Mouse (Mus musculus) monocyte, adult 5-6 weeks (primary cell): ENCODE data around the gene Tusc2. TPM values are rescaled to one million over a fixed set of nuclear protein-coding genes. Genes with fewer than 3 reads are reported as not detected.

ENCODE experiments used
- total RNA-seq: library from RNA; stranded (forward); fragments of 200-1000, 200-491, 200-594 nt; gene quantifications from 3 replicates; pipeline ENCODE4 v1.2.3, GENCODE M21; 2017

Tusc2 gene
- total RNA-seq, 1 experiment from 2014 or later, result 16.0 TPM

Other genes with a start within 250 kb of the Tusc2 start
- gene Hemk1, start 224.9 kb upstream of the Tusc2 start, total RNA-seq, result 4.7 to 6.5 TPM (median 5.1 TPM) in 3 replicates
- gene 6430571L13Rik, start 222.7 kb upstream of the Tusc2 start, total RNA-seq, result not detected in 3 replicates
- not detected in 3 replicates for gene Cacna2d2, start 163.6 kb upstream of the Tusc2 start, total RNA-seq
- 19.0 to 26.5 TPM (median 21.7 TPM) in 3 replicates for gene Tmem115, start 29.3 kb upstream of the Tusc2 start, total RNA-seq
- gene Cyb561d2, start 21.1 kb upstream of the Tusc2 start, total RNA-seq, result 8.0 to 27.2 TPM (median 14.4 TPM) in 3 replicates
- gene Nprl2, start 21.0 kb upstream of the Tusc2 start, total RNA-seq, result 17.4 to 20.5 TPM (median 18.7 TPM) in 3 replicates
- 3.2 to 4.0 TPM in 2 of 3 replicates, not detected in the other for gene Zmynd10, start 16.0 kb upstream of the Tusc2 start, total RNA-seq
- 67.8 to 117 TPM (median 83.9 TPM) in 3 replicates for gene Rassf1, start 11.7 kb upstream of the Tusc2 start, total RNA-seq
- gene Hyal2, start 4.7 kb downstream of the Tusc2 start, total RNA-seq, result 1.1 to 2.5 TPM (median 2.3 TPM) in 3 replicates
- gene Hyal1, start 13.7 kb downstream of the Tusc2 start, total RNA-seq, result 0.86 to 2.0 TPM in 2 of 3 replicates, not detected in the other
- gene Naa80, start 15.6 kb downstream of the Tusc2 start, total RNA-seq, result 3.6 to 5.4 TPM (median 5.4 TPM) in 3 replicates
- 1.4 TPM in 1 of 3 replicates, not detected in the others for gene Hyal3, start 17.6 kb downstream of the Tusc2 start, total RNA-seq
- gene Ifrd2, start 24.4 kb downstream of the Tusc2 start, total RNA-seq, result 5.5 to 11.1 TPM (median 8.8 TPM) in 3 replicates
- 0.10 TPM in 1 of 3 replicates, not detected in the others for gene Sema3b, start 46.0 kb downstream of the Tusc2 start, total RNA-seq
- gene Gnai2, start 72.1 kb downstream of the Tusc2 start, total RNA-seq, result 646 to 794 TPM (median 705 TPM) in 3 replicates
- not detected in 3 replicates for gene Slc38a3, start 106.3 kb downstream of the Tusc2 start, total RNA-seq
- 1.8 TPM in 1 of 3 replicates, not detected in the others for gene Gnat1, start 116.5 kb downstream of the Tusc2 start, total RNA-seq
- not detected in 3 replicates for gene Sema3f, start 147.2 kb downstream of the Tusc2 start, total RNA-seq
- gene Rbm5, start 207.7 kb downstream of the Tusc2 start, total RNA-seq, result 339 to 489 TPM (median 412 TPM) in 3 replicates